ENCODE assay signal across 7 mouse cellular contexts in the genomic region with DNA sequence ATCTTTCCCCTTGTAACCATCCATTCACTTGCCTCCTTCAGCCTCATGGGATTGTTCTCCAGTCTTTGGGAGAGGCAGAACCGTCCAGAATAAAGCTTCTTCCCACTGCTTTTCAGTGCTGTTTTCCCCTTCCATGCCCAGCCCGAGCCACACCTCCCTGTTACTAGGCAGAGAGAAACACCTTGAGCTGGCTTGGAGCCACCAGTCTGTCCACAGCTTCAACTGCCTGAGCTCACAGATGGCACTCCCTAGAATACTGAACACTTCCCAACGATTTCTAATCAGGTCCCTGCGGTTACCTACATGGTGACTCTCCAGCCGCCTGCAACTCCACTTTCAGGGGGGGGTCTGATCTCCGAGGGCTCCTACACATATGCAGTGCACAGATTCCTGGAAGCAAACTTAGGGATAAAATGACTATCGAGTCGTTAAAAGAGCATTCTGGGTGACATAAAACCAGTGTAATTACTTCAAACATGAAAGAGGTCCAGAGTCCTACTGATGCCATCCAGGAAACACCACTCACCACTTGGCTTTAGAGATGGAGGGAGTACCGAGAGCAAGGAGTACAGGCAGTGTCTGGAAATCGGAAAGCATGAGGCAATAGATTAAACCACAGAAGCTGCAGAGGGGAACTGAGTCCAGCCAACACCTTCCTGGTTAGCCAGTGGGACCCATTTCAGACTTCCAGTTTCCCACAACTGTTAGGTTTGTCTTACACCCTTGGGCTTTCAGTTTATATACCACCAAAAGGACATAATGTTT. TPM values are rescaled to one million over a fixed set of nuclear protein-coding genes. Genes with fewer than 3 reads are reported as not detected.
DNase-seq lines count a peak whose midpoint lies in the region; ATAC-seq and TF ChIP-seq lines count a peak whose summit lies in the region.

Gene 2310034G01Rik (minus strand): TSS at position 135 of the 765 bp plus-strand sequence.

- H3K4me2 ChIP-seq in forebrain, postnatal 0 days (ENCODE audit: low read depth): peak within 1 kb of the TSS; percentile 95
- H3K4me2 ChIP-seq in liver, postnatal 0 days (ENCODE audit: low read depth, low read length): peak within 1 kb of the TSS; percentile 97
- peak within 1 kb of the TSS; percentile 67 for H3K4me2 ChIP-seq in stomach, embryonic 14.5 days (replicated peaks; ENCODE audit: low read depth, low read length)

- no peak for TF ChIP-seq CTCF in thymus, adult 2 months (IDR thresholded peaks at IDR 0.05; ENCODE audit: borderline replicate concordance, control insufficient read depth, extremely low read depth, insufficient read depth, low read length, poor library complexity)
- no peak for TF ChIP-seq CTCF in forebrain, postnatal 0 days (IDR thresholded peaks at IDR 0.05; ENCODE audit: low read depth)
- no peak for TF ChIP-seq CTCF in liver, postnatal 0 days (IDR thresholded peaks at IDR 0.05; ENCODE audit: low read depth)

- no peak for TF ChIP-seq POLR2A in thymus, adult 2 months (IDR thresholded peaks at IDR 0.05; ENCODE audit: control insufficient read depth, extremely low read depth, insufficient read depth, low read length, poor library complexity)

- no peak for TF ChIP-seq EP300 in liver, postnatal 0 days (IDR thresholded peaks at IDR 0.05; ENCODE audit: low read depth)

- peak within 1 kb of the TSS; percentile 57 for H3K4me3 ChIP-seq in thymus, adult 2 months (ENCODE audit: control insufficient read depth, insufficient read depth, low read length)
- H3K4me3 ChIP-seq in forebrain, postnatal 0 days (ENCODE audit: low read depth, low read length): peak within 1 kb of the TSS; percentile 78
- peak within 1 kb of the TSS; percentile 58 for H3K4me3 ChIP-seq in liver, postnatal 0 days (ENCODE audit: low read depth, low read length)
- H3K4me3 ChIP-seq in stomach, embryonic 14.5 days (ENCODE audit: low read depth, low read length): peak within 1 kb of the TSS; percentile 66

- no peak for DNase-seq in thymus, adult 2 months
- no peak for DNase-seq in thymus, postnatal 4 days
- no peak for DNase-seq in forebrain, postnatal 0 days
- DNase-seq in liver, postnatal 0 days: no peak
- no peak for DNase-seq in embryo, embryonic 10.5 days (ENCODE audit: low spot score)
- no peak for DNase-seq in spleen, postnatal 36 days (ENCODE audit: low spot score in 2 of 2)

- 82% methylated on average over 10 of the region's 10 CpGs for WGBS in thymus, adult 2 months
- 60% methylated on average over 10 of the region's 10 CpGs for WGBS in forebrain, postnatal 0 days
- whole genome bisulfite sequencing in liver, postnatal 0 days (ENCODE audit: insufficient replicate concordance): 60% methylated on average over 10 of the region's 10 CpGs
- WGBS in stomach, embryonic 14.5 days: 62% methylated on average over 10 of the region's 10 CpGs

- no peaks in the 10 kb centered on the region for H3K9me3 ChIP-seq in forebrain, postnatal 0 days (ENCODE audit: low read length)
- H3K9me3 ChIP-seq in liver, postnatal 0 days (ENCODE audit: low read length): no peaks in the 10 kb centered on the region
- H3K9me3 ChIP-seq in stomach, embryonic 14.5 days (ENCODE audit: control insufficient read depth, low read depth, low read length): no peaks in the 10 kb centered on the region

- no peaks in the 10 kb centered on the region for H3K36me3 ChIP-seq in thymus, adult 2 months (ENCODE audit: control insufficient read depth, insufficient read depth, low read length)
- H3K36me3 ChIP-seq in forebrain, postnatal 0 days (ENCODE audit: insufficient read depth): no peaks in the 10 kb centered on the region
- no peaks in the 10 kb centered on the region for H3K36me3 ChIP-seq in liver, postnatal 0 days (replicated peaks; ENCODE audit: insufficient read depth, low read length)
- no peaks in the 10 kb centered on the region for H3K36me3 ChIP-seq in stomach, embryonic 14.5 days (ENCODE audit: control insufficient read depth, insufficient read depth, low read length)

- H3K27ac ChIP-seq in thymus, adult 2 months (ENCODE audit: control insufficient read depth, insufficient read depth, low read length): no peak within 1 kb of the TSS
- H3K27ac ChIP-seq in forebrain, postnatal 0 days (ENCODE audit: low read depth, low read length): peak within 1 kb of the TSS; percentile 94
- H3K27ac ChIP-seq in liver, postnatal 0 days (ENCODE audit: low read depth): peak within 1 kb of the TSS; percentile 49
- H3K27ac ChIP-seq in stomach, embryonic 14.5 days (ENCODE audit: low read length): peak within 1 kb of the TSS; percentile 82

- peak within 1 kb of the TSS; percentile 95 for H3K9ac ChIP-seq in forebrain, postnatal 0 days
- peak within 1 kb of the TSS; percentile 68 for H3K9ac ChIP-seq in liver, postnatal 0 days (replicated peaks)
- peak within 1 kb of the TSS; percentile 65 for H3K9ac ChIP-seq in stomach, embryonic 14.5 days (replicated peaks; ENCODE audit: low read depth, low read length)

- ATAC-seq in forebrain, postnatal 0 days: no peak
- ATAC-seq in liver, postnatal 0 days: no peak
- no peak for ATAC-seq in stomach, embryonic 14.5 days (ENCODE audit: insufficient number of reproducible peaks, insufficient read depth, low FRiP score, low read depth)

- H3K27me3 ChIP-seq in thymus, adult 2 months (ENCODE audit: control insufficient read depth, insufficient read depth, low read length): peaks cover 2% of the 10 kb centered on the region; the same call in 1 of the 2 replicates
- no peaks in the 10 kb centered on the region for H3K27me3 ChIP-seq in forebrain, postnatal 0 days (ENCODE audit: insufficient read depth, low read length)
- H3K27me3 ChIP-seq in liver, postnatal 0 days (ENCODE audit: insufficient read depth, low read length): no peaks in the 10 kb centered on the region
- no peaks in the 10 kb centered on the region for H3K27me3 ChIP-seq in stomach, embryonic 14.5 days (ENCODE audit: control insufficient read depth, insufficient read depth, low read length)

- peaks cover 9% of the 10 kb centered on the region for H3K4me1 ChIP-seq in thymus, adult 2 months (replicated peaks; ENCODE audit: control insufficient read depth, insufficient read depth, low read length)
- 0 out of 2 replicates have a peak, but pooled peaks cover 4% of the 10 kb centered on the region for H3K4me1 ChIP-seq in forebrain, postnatal 0 days (ENCODE audit: insufficient read depth)
- H3K4me1 ChIP-seq in liver, postnatal 0 days (ENCODE audit: insufficient read depth): peaks cover 18% of the 10 kb centered on the region
- H3K4me1 ChIP-seq in stomach, embryonic 14.5 days (ENCODE audit: control insufficient read depth, insufficient read depth, low read length): 0 out of 2 replicates have a peak, but pooled peaks cover 10% of the 10 kb centered on the region

RNA-seq across cellular contexts. Expression of gene 2310034G01Rik, which starts in this region (rescaled TPM):
- polyA plus RNA-seq in thymus, adult 2 months (2012; rRNA removed): 0.38 and 0.43 TPM in 2 replicates
- total RNA-seq in forebrain, postnatal 0 days (2014; rRNA removed): 2.4 and 4.3 TPM in 2 replicates
- polyA plus RNA-seq in forebrain, postnatal 0 days (2015; fragmentation: Nextera tagmentation; extraction: Ambion mirVana): 2.0 and 2.3 TPM in 2 replicates
- polyA plus RNA-seq in liver, postnatal 0 days (2015; fragmentation: Nextera tagmentation; extraction: Ambion mirVana): 0.75 and 1.0 TPM in 2 replicates
- 1.6 and 2.1 TPM in 2 replicates for polyA plus RNA-seq in stomach, embryonic 14.5 days (2014; fragmentation: Nextera tagmentation; extraction: Ambion mirVana)
